Mouse (Mus musculus): ENCODE data around the gene Fam181a. TPM values are rescaled to one million over a fixed set of nuclear protein-coding genes. Genes with fewer than 3 reads are reported as not detected.
A peak's percentile ranks its signal among the peaks of the same experiment; 100 is the strongest.

Fam181a gene
- total and polyA plus RNA-seq, 3 experiments = not detected

- peak; percentile 79 for TF ChIP-seq ZC3H11A (IDR thresholded peaks at IDR 0.05; ENCODE audit: low read depth, low read length)
- TF ChIP-seq USF2 (conservative IDR thresholded peaks at IDR 0.05; ENCODE audit: low read depth, low read length) = no peak
- TF ChIP-seq E2F4 (IDR thresholded peaks at IDR 0.05; ENCODE audit: insufficient replicate concordance, low read depth, low read length) = no peak
- no peak for TF ChIP-seq CHD2 (IDR thresholded peaks at IDR 0.05; ENCODE audit: low read length)
- TF ChIP-seq ETS1 (conservative IDR thresholded peaks at IDR 0.05; ENCODE audit: low read depth, low read length) = no peak
- no peak for TF ChIP-seq USF1 (IDR thresholded peaks at IDR 0.05; ENCODE audit: low read depth, low read length)
- TF ChIP-seq MAFK (IDR thresholded peaks at IDR 0.05; ENCODE audit: insufficient replicate concordance, low read length) = no peak
- TF ChIP-seq NRF1 (IDR thresholded peaks at IDR 0.05; ENCODE audit: low read depth, low read length) = no peak
- no peak for TF ChIP-seq KAT2A (IDR thresholded peaks at IDR 0.05; ENCODE audit: insufficient replicate concordance, low read length)
- TF ChIP-seq EP300 (IDR thresholded peaks at IDR 0.05; ENCODE audit: low read length) = no peak
- TF ChIP-seq CHD1 (IDR thresholded peaks at IDR 0.05; ENCODE audit: low read depth, low read length) = no peak
- no peak for TF ChIP-seq ZKSCAN1 (IDR thresholded peaks at IDR 0.05; ENCODE audit: borderline replicate concordance, low read depth, low read length)
- no peak for TF ChIP-seq MEF2A (IDR thresholded peaks at IDR 0.05; ENCODE audit: borderline replicate concordance, low read depth, low read length)
- peak; percentile 98 for TF ChIP-seq SMC3 (IDR thresholded peaks at IDR 0.05; ENCODE audit: low read depth, low read length)
- TF ChIP-seq ZNF384 (IDR thresholded peaks at IDR 0.05; ENCODE audit: low read depth, low read length) = no peak
These were observed 37.7 kb downstream of the Fam181a start (continued) for GRCm38 (mm10) chr12:103348506-103348905.

GRCm38 (mm10) chr12:103352735-103353134, 42.0 kb downstream of the Fam181a start:
- Histone ChIP-seq H3K4me3 (replicated peaks in 1 of 3; ENCODE audit: low read depth in 2 of 3, low read length in 2 of 3, poor library complexity in 1 of 3) (no peak overlapping the region), H3K79me2 (replicated peaks; ENCODE audit: control insufficient read depth, extremely low read depth, insufficient read depth, poor library complexity, severe bottlenecking) (no peaks in the 10 kb centered on the region), H3K4me2 (ENCODE audit: insufficient read depth, low read depth, poor library complexity, severe bottlenecking) (no peak overlapping the region), H3K4me1 (ENCODE audit: control insufficient read depth in 1 of 2, insufficient read depth in 2 of 2) (peaks cover 5 to 23% of the 10 kb centered on the region in 2 experiments), H3K27ac (ENCODE audit: insufficient read depth, low read depth) (no peak overlapping the region), H3K27me3 (replicated peaks) (peaks cover 2% of the 10 kb centered on the region), H3K9ac (ENCODE audit: insufficient read depth, low read depth) (no peak overlapping the region), H3K36me3 (replicated peaks in 1 of 2; ENCODE audit: control insufficient read depth in 1 of 2, insufficient read depth in 1 of 2, low read length in 1 of 2) (no peaks in the 10 kb centered on the region), H3K9me3 (replicated peaks; ENCODE audit: low read length) (peaks cover 15% of the 10 kb centered on the region)
- no peak for TF ChIP-seq E2F4 (IDR thresholded peaks at IDR 0.05; ENCODE audit: insufficient replicate concordance, low read depth, low read length)
- no peak for TF ChIP-seq PAX5 (IDR thresholded peaks at IDR 0.05; ENCODE audit: low read length)
- TF ChIP-seq ZKSCAN1 (IDR thresholded peaks at IDR 0.05; ENCODE audit: borderline replicate concordance, low read depth, low read length) = no peak
- no peak for TF ChIP-seq USF2 (conservative IDR thresholded peaks at IDR 0.05; ENCODE audit: low read depth, low read length)
- TF ChIP-seq JUND (conservative IDR thresholded peaks at IDR 0.05; ENCODE audit: low read depth, low read length) = no peak
- TF ChIP-seq SIN3A (IDR thresholded peaks at IDR 0.05; ENCODE audit: low read length) = no peak
- TF ChIP-seq MXI1 (IDR thresholded peaks at IDR 0.05; ENCODE audit: low read depth, low read length) = no peak
- no peak for DNase-seq (ENCODE audit: extremely low read depth)
- in situ Hi-C loops (cut with MboI; ENCODE audit: low pct_ligation_motif_present, low pct_unique_long_range_greater_than_20kb, low sequenced_read_pairs) (no loop called here), dilution Hi-C loops (cut with MboI; ENCODE audit: extremely low pct_ligation_motif_present, extremely low pct_unique_long_range_greater_than_20kb, low sequenced_read_pairs) (no loop called here)

- dilution Hi-C loops (cut with MboI; ENCODE audit: extremely low pct_ligation_motif_present, extremely low pct_unique_long_range_greater_than_20kb, low sequenced_read_pairs) = no loop called here
- in situ Hi-C loops (cut with MboI; ENCODE audit: low pct_ligation_motif_present, low pct_unique_long_range_greater_than_20kb, low sequenced_read_pairs) = no loop called here
- no peak overlapping the region for H3K4me2 ChIP-seq (ENCODE audit: insufficient read depth, low read depth, poor library complexity, severe bottlenecking)
These were observed 42.8 kb downstream of the Fam181a start for GRCm38 (mm10) chr12:103353538-103353937.

More at GRCm38 (mm10) chr12:103353538-103353937, 42.8 kb downstream of the Fam181a start:
- no peak overlapping the region for H3K9ac ChIP-seq (ENCODE audit: insufficient read depth, low read depth)
- no peak for DNase-seq (ENCODE audit: extremely low read depth)
- H3K27me3 ChIP-seq (replicated peaks) = peaks cover 2% of the 10 kb centered on the region
- peaks cover 1 to 22% of the 10 kb centered on the region in 2 experiments for H3K4me1 ChIP-seq (ENCODE audit: control insufficient read depth in 1 of 2, insufficient read depth in 2 of 2)
- H3K27ac ChIP-seq (ENCODE audit: insufficient read depth, low read depth) = no peak overlapping the region
- TF ChIP-seq CTCF (conservative IDR thresholded peaks at IDR 0.05 in 1 of 2, IDR thresholded peaks at IDR 0.05 in 1 of 2; ENCODE audit: low read depth in 2 of 2, low read length in 2 of 2) (peak in 1 of 2 experiments; percentile 49; a peak in 2 of 4 replicates), ZKSCAN1 (IDR thresholded peaks at IDR 0.05; ENCODE audit: borderline replicate concordance, low read depth, low read length) (no peak)
- peaks cover 15% of the 10 kb centered on the region for H3K9me3 ChIP-seq (replicated peaks; ENCODE audit: low read length)
- H3K36me3 ChIP-seq (replicated peaks in 1 of 2; ENCODE audit: control insufficient read depth in 1 of 2, insufficient read depth in 1 of 2, low read length in 1 of 2) = no peaks in the 10 kb centered on the region
- H3K4me3 ChIP-seq (replicated peaks in 1 of 3; ENCODE audit: low read depth in 2 of 3, low read length in 2 of 3, poor library complexity in 1 of 3) = no peak overlapping the region
- no peaks in the 10 kb centered on the region for H3K79me2 ChIP-seq (replicated peaks; ENCODE audit: control insufficient read depth, extremely low read depth, insufficient read depth, poor library complexity, severe bottlenecking)

Data from CH12.LX (cell line).